ENCODE assay signal across 8 mouse cellular contexts in genomic region chr12:13844532-13845485, GRCm38 (mm10).
DNase-seq lines count a peak whose midpoint lies in the region; ATAC-seq and TF ChIP-seq lines count a peak whose summit lies in the region.

No protein-coding gene starts in this region.

- no peak for TF ChIP-seq POLR2A in lung, adult 2 months (IDR thresholded peaks at IDR 0.05; ENCODE audit: borderline replicate concordance, extremely low read depth, low read depth, low read length)

- no peak overlapping the region for H3K27ac ChIP-seq in forebrain, embryonic 12.5 days
- H3K27ac ChIP-seq in hindbrain, embryonic 16.5 days (ENCODE audit: low read depth, low read length), result no peak overlapping the region

- intact Hi-C loops in gastrocnemius, postnatal 36 days (cut with DNase I), result no loop called here

- no peaks in the 10 kb centered on the region for H3K27me3 ChIP-seq in forebrain, embryonic 12.5 days
- H3K27me3 ChIP-seq in hindbrain, embryonic 16.5 days (replicated peaks; ENCODE audit: control insufficient read depth, insufficient read depth, low read length), result no peaks in the 10 kb centered on the region

- H3K4me3 ChIP-seq in forebrain, embryonic 12.5 days (replicated peaks), result no peak overlapping the region
- no peak overlapping the region for H3K4me3 ChIP-seq in hindbrain, embryonic 16.5 days (ENCODE audit: low read length)
- no peak overlapping the region for H3K4me3 ChIP-seq in lung, adult 2 months (replicated peaks; ENCODE audit: extremely low read depth, low read depth, low read length)

- H3K4me2 ChIP-seq in forebrain, embryonic 12.5 days, result no peak overlapping the region
- no peak overlapping the region for H3K4me2 ChIP-seq in hindbrain, embryonic 16.5 days (ENCODE audit: low read length)

- H3K9me3 ChIP-seq in forebrain, embryonic 12.5 days, result no peaks in the 10 kb centered on the region
- 0 out of 2 replicates have a peak, but pooled peaks cover 5% of the 10 kb centered on the region for H3K9me3 ChIP-seq in hindbrain, embryonic 16.5 days (ENCODE audit: control insufficient read depth, low read length)

- peak; percentile 26 for TF ChIP-seq CTCF in lung, adult 2 months (IDR thresholded peaks at IDR 0.05; ENCODE audit: insufficient read depth, low read length)

- peak; percentile 85 for ATAC-seq in forebrain, embryonic 12.5 days (ENCODE audit: low FRiP score)
- 0 out of 2 replicates have a peak, but pooled peaks have one; percentile 50 for ATAC-seq in hindbrain, embryonic 16.5 days

- WGBS in forebrain, embryonic 12.5 days, result 53% methylated on average over 13 of the region's 13 CpGs
- 55% methylated on average over 13 of the region's 13 CpGs for WGBS in hindbrain, embryonic 16.5 days
- 32% methylated on average over 13 of the region's 13 CpGs for WGBS in lung, adult 2 months

- no peak overlapping the region for H3K9ac ChIP-seq in forebrain, embryonic 12.5 days
- H3K9ac ChIP-seq in hindbrain, embryonic 16.5 days (ENCODE audit: low read depth, low read length), result no peak overlapping the region

- DNase-seq in gastrocnemius, postnatal 10 days, result peak; percentile 28
- no peak for DNase-seq in gastrocnemius, postnatal 36 days
- peak; percentile 60 for DNase-seq in adipocyte (ENCODE audit: low spot score)
- DNase-seq in lung, adult 2 months, result peak; percentile 16
- peak; percentile 57 for DNase-seq in retina, embryonic 14.5 days (ENCODE audit: low spot score)
- no peak for DNase-seq in MN1 (ENCODE audit: low spot score)

- H3K4me1 ChIP-seq in forebrain, embryonic 12.5 days, result peaks cover 7% of the 10 kb centered on the region; the same call in 1 of the 2 replicates
- no peaks in the 10 kb centered on the region for H3K4me1 ChIP-seq in hindbrain, embryonic 16.5 days (ENCODE audit: control insufficient read depth, insufficient read depth, low read depth, low read length)
- H3K4me1 ChIP-seq in lung, adult 2 months (ENCODE audit: control insufficient read depth, insufficient read depth, low read length), result no peaks in the 10 kb centered on the region; the same call in 1 of the 2 replicates

- no peaks in the 10 kb centered on the region for H3K36me3 ChIP-seq in forebrain, embryonic 12.5 days (replicated peaks)
- H3K36me3 ChIP-seq in hindbrain, embryonic 16.5 days (ENCODE audit: control insufficient read depth, insufficient read depth, low read length), result no peaks in the 10 kb centered on the region

Comparison
In these comparisons a context has a peak if more than half of its experiments do, and no peak if none do; other contexts are left out.
1. DNase-seq: peak in gastrocnemius, postnatal 10 days (single experiment), adipocyte (single experiment), lung, adult 2 months (single experiment) and retina, embryonic 14.5 days (single experiment); none in gastrocnemius, postnatal 36 days (0 of 2) and MN1 (single experiment).